Mouse (Mus musculus): ENCODE measurements around the gene Haus4.

Gene Haus4

GRCm38 (mm10) chr14:54496706-54497105, 57.7 kb downstream of the Haus4 start:
- DNase-seq (ENCODE audit: inconsistent ontology term), result no peak

- peak; percentile 17 for DNase-seq (ENCODE audit: inconsistent ontology term)
Observed at GRCm38 (mm10) chr14:54494234-54494633, 60.2 kb downstream of the Haus4 start.

- DNase-seq (ENCODE audit: inconsistent ontology term), result no peak
Observed at GRCm38 (mm10) chr14:54493236-54493635, 61.2 kb downstream of the Haus4 start.

GRCm38 (mm10) chr14:54492345-54493131, 61.9 kb downstream of the Haus4 start:
- no peak for DNase-seq (ENCODE audit: inconsistent ontology term)
